Mouse (Mus musculus) cortical plate, adult 2 months (tissue): Measurements from ENCODE around the gene Golt1a.

ENCODE experiments used
- CTCF ChIP-seq: fragments of 200-500 bp; IDR thresholded peaks from 2 replicates; pipeline ENCODE4 v1.5.1; 2011; ENCODE audit warnings: mild to moderate bottlenecking, control low read depth, low read length; ENCODE audit not compliant: insufficient read depth; ENCODE audit errors: extremely low read depth
- POLR2A ChIP-seq: fragments of 200-500 bp; IDR thresholded peaks from 2 replicates; pipeline ENCODE4 v1.6.1; 2011; ENCODE audit warnings: mild to moderate bottlenecking, low read length, control low read depth; ENCODE audit not compliant: insufficient read depth; ENCODE audit errors: extremely low read depth

DNA sequence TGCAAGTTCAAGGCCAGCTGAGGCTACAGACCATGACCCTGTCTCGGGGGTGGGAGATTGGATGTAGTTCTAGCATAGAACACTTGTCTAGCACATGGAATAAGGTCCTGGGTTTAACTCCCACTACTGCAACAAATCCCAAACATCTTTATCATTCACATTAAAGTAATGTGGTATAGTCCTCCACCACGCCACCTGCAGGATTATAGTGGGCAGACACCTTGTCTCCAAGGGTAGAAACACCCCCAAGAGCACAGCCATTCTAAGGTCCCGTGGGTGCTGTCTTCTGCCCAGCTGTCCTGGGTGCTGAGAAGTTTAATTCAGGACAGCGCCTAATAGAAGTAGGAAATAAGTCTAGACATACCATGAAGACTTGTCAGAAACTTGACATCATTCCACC is 7.0 kb downstream of the Golt1a start:
- no peak for TF ChIP-seq POLR2A
- TF ChIP-seq CTCF: no peak
